Mouse (Mus musculus): ENCODE measurements at regions not wholly inside any gene's neighbourhood (a gene's known extent, or its start where the extent isn't known, plus 50 kb on each side); places are given as distances from the start of the nearest gene placed in this dataset.
"Not testable (repeated sequence)": the region's sequence is repeated elsewhere in the genome, so short reads cannot be mapped to it uniquely, and the experiment has no call there.

- Histone ChIP-seq H3K4me2 (ENCODE audit: low read depth) (no peak overlapping the region), H3K4me1 (ENCODE audit: control insufficient read depth, insufficient read depth, low read length) (no peaks in the 10 kb centered on the region; the same call in 1 of the 2 replicates), H3K4me3 (ENCODE audit: low read depth, low read length) (no peak overlapping the region), H3K36me3 (ENCODE audit: control insufficient read depth, insufficient read depth, low read length) (no peaks in the 10 kb centered on the region), H3K9ac (ENCODE audit: low read length) (no peak overlapping the region), H3K9me3 (ENCODE audit: control insufficient read depth, low read length) (no peaks in the 10 kb centered on the region), H3K27ac (ENCODE audit: low read depth, low read length) (no peak overlapping the region), H3K27me3 (ENCODE audit: control insufficient read depth, insufficient read depth, low read length) (no peaks in the 10 kb centered on the region)
- DNase-seq (ENCODE audit: low spot score) (no peak), ATAC-seq (ENCODE audit: insufficient read depth, low FRiP score, low TSS enrichment) (no peak)
- WGBS, result 77% methylated on average over 13 of the region's 13 CpGs
These were observed 54.2 kb upstream of the Atxn1 start for GRCm38 (mm10) chr13:46018903-46019430.

GRCm38 (mm10) chr13:46017742-46018141 lies 52.9 kb upstream of the Atxn1 start:
- Histone ChIP-seq H3K36me3 (ENCODE audit: control insufficient read depth, insufficient read depth, low read length) (no peaks in the 10 kb centered on the region), H3K4me2 (ENCODE audit: low read depth) (no peak overlapping the region), H3K4me1 (ENCODE audit: control insufficient read depth, insufficient read depth, low read length) (no peaks in the 10 kb centered on the region; the same call in 1 of the 2 replicates), H3K27ac (ENCODE audit: low read depth, low read length) (no peak overlapping the region), H3K9ac (ENCODE audit: low read length) (no peak overlapping the region), H3K27me3 (ENCODE audit: control insufficient read depth, insufficient read depth, low read length) (no peaks in the 10 kb centered on the region), H3K9me3 (ENCODE audit: control insufficient read depth, low read length) (no peaks in the 10 kb centered on the region), H3K4me3 (ENCODE audit: low read depth, low read length) (no peak overlapping the region)
- ATAC-seq (ENCODE audit: insufficient read depth, low FRiP score, low TSS enrichment) (no peak), DNase-seq (ENCODE audit: low spot score) (no peak)
- 95% methylated on average over 5 of the region's 5 CpGs for WGBS

GRCm38 (mm10) chr13:46017011-46017410 lies 52.2 kb upstream of the Atxn1 start:
- H3K4me3 ChIP-seq (ENCODE audit: low read depth, low read length); H3K27ac ChIP-seq (ENCODE audit: low read depth, low read length); H3K36me3 ChIP-seq (ENCODE audit: control insufficient read depth, insufficient read depth, low read length); H3K9ac ChIP-seq (ENCODE audit: low read length); H3K4me1 ChIP-seq (ENCODE audit: control insufficient read depth, insufficient read depth, low read length); DNase-seq (ENCODE audit: low spot score); H3K9me3 ChIP-seq (ENCODE audit: control insufficient read depth, low read length); H3K27me3 ChIP-seq (ENCODE audit: control insufficient read depth, insufficient read depth, low read length); H3K4me2 ChIP-seq (ENCODE audit: low read depth); ATAC-seq (ENCODE audit: insufficient read depth, low FRiP score, low TSS enrichment): not testable (repeated sequence)
- 69% methylated on average over 2 of the region's 2 CpGs for WGBS

- Histone ChIP-seq H3K9me3 (ENCODE audit: control insufficient read depth, low read length) (no peaks in the 10 kb centered on the region), H3K27me3 (ENCODE audit: control insufficient read depth, insufficient read depth, low read length) (no peaks in the 10 kb centered on the region), H3K4me3 (ENCODE audit: low read depth, low read length) (no peak overlapping the region), H3K36me3 (ENCODE audit: control insufficient read depth, insufficient read depth, low read length) (no peaks in the 10 kb centered on the region), H3K4me2 (ENCODE audit: low read depth) (no peak overlapping the region), H3K27ac (ENCODE audit: low read depth, low read length) (no peak overlapping the region), H3K9ac (ENCODE audit: low read length) (no peak overlapping the region), H3K4me1 (ENCODE audit: control insufficient read depth, insufficient read depth, low read length) (no peaks in the 10 kb centered on the region)
- DNase-seq (ENCODE audit: low spot score) (no peak), ATAC-seq (ENCODE audit: insufficient read depth, low FRiP score, low TSS enrichment) (no peak)
- WGBS, result 85% methylated on average over 7 of the region's 7 CpGs
These were observed 50.4 kb upstream of the Atxn1 start for GRCm38 (mm10) chr13:46015231-46015630.

GRCm38 (mm10) chr13:46014637-46015036 lies 49.8 kb upstream of the Atxn1 start:
- Histone ChIP-seq H3K9ac (ENCODE audit: low read length) (no peak overlapping the region), H3K27ac (ENCODE audit: low read depth, low read length) (no peak overlapping the region), H3K9me3 (ENCODE audit: control insufficient read depth, low read length) (no peaks in the 10 kb centered on the region), H3K27me3 (ENCODE audit: control insufficient read depth, insufficient read depth, low read length) (no peaks in the 10 kb centered on the region), H3K4me3 (ENCODE audit: low read depth, low read length) (no peak overlapping the region), H3K4me2 (ENCODE audit: low read depth) (no peak overlapping the region), H3K4me1 (ENCODE audit: control insufficient read depth, insufficient read depth, low read length) (no peaks in the 10 kb centered on the region), H3K36me3 (ENCODE audit: control insufficient read depth, insufficient read depth, low read length) (no peaks in the 10 kb centered on the region)
- no peak for ATAC-seq (ENCODE audit: insufficient read depth, low FRiP score, low TSS enrichment)
- 77% methylated on average over 2 of the region's 2 CpGs for WGBS
- DNase-seq (ENCODE audit: low spot score), result no peak
